Mouse (Mus musculus): ENCODE measurements around the gene Bhmt.

The Bhmt gene

DNA sequence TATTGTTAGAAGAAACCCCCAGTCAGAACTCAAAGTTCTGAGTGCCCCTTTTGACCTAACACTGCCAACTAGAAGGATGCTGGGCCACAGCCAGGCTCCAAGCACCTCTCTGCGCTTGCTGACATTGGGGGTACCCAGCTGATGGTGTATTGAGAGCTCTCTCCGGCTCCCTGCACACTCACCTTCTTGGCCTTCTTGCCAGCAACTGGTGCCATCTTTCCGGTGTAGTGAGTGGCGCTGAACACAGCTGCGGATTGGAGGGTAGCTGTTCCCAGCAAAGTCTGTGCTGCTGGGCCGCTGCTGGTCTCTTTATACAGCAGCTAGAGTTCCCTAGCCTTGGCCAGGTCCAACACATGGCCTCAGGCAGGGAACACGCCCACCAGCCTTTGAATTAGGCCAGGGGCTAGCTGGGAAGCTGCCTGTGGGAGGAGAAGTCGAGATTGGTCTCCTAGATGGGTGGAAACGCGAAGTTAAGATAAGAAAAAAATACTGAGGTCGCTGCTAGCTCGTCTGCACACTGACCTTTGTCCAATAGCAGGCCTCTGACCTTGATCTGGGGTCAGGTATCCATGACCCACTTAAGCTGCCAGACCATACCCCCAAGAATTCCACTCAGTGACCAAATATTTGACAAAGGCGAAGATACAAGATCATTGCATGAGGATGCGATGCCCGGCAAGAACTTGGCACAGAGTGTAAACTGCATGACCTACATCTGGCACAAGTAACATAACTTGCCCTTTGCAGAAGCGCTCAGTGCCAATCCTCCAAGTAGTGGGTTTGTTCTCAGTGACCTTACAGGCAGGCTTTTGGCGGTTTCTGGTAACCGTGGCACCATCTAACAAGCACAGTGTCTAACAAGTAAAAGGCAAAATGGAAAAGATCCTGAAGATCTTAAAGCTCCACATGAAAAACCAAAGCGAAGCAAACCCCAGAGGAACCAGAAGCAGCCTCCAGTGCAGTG lies at the start of gene Bhmt:
TSS of gene Bhmt (minus strand) at position 680 of the 964 bp plus-strand sequence.
- no peak for DNase-seq (ENCODE audit: low spot score)

DNA sequence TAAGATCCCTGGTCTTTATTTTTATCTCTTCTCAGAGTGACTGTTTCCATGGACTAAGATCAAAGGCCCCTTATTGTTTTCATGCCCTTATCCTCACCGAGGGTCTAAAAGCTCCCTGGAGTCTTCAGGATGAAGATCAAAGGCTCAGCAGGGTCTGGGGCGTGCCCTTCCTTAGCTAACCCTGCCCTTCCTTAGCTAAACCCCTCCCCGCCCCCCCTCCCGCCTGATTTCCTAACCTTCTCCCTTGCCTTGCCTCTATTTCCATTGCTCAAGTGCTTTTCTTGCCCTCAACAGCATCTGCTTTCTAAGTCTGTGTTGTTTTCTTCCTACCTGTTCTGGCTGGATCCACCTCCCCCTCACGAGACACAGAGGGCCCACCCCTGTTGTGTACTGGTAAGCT lies 49.6 kb upstream of the Bhmt start:
- no peak for DNase-seq (ENCODE audit: low spot score)

DNA sequence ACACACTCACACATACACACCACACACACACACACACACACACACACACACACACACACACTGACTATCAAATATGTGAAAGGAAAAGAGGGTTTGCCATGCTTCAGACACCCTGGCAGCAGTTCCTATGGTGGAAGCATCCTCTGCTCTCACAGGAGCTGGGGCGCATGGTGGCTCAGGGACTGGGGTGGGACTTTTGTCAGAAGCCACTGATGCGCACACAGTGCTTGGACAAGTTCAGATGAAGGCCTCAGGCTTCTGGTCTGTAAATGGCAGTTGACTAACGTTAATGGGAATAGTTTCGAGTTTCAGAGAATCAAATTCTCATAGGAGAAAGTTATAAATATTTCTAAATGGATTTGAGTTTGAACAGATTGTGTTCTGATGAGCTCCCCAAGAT lies 47.5 kb upstream of the Bhmt start:
- DNase-seq (ENCODE audit: low spot score), result no peak

DNA sequence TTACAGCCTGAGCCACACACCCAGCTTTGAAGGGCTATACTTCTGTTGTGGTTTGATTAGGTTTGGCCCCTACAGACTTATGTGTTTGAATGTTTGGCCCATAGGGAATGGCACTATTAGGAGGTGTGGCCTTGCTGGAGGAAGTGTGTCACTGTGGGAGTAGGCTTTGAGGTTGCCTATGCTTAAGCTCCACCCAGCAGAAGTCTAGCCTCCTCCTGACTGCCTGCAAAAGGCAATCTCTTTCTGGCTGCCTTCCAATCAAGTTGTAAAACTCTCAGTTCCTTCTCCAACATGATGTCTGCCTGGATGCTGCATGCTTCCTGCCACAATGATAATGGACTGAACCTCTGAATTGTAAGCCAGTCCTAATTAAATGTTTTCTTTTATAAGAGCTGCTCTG lies 45.6 kb upstream of the Bhmt start:
- no peak for DNase-seq (ENCODE audit: low spot score)

DNA sequence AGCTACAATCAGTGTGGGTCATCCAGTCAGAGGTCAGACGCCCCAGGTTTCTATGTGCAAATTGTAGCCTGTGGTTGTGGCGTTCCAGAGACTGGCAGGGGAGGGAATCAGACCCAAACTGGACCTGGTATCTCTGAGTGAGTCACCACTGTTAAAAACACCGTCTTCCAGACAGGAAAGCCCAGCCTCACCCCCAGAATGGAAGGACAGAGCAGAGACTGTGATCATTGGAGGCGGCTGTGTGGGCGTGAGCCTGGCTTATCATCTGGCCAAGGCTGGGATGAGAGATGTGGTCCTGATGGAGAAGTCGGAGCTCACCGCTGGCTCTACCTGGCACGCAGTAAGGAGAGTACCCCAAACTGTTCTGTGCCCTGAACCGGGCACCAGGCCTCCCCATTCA lies 39.1 kb upstream of the Bhmt start:
- no peak for DNase-seq (ENCODE audit: low spot score)

DNA sequence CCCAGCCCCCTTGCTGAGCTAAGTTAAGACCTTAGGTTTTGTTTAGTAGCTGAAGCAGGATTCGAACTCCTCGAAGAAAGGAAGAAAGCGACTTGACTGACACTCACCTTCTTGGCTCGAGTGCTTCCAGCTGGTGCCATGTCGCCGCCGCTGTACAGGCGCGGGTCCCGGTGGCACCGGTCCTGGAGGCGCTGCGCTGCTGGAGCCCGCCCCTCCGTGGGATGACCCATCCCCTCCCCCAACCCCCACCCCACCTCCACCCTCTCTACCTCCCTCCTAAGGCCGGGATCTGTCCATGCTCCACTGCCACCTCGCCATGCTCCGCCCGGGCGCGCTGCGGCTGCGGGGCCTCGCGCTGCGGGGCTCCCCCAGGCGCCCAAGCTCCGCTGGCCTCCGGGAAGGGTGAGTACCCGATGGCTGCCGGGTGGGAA lies 36.4 kb upstream of the Bhmt start, which contains the start of the genes Bhmt2 and Dmgdh:
TSS of gene Bhmt2 (minus strand) at position 172 of the 431 bp plus-strand sequence.
TSS of gene Dmgdh (plus strand) at position 303 of the 431 bp plus-strand sequence.
- no peak for DNase-seq (ENCODE audit: low spot score)

DNA sequence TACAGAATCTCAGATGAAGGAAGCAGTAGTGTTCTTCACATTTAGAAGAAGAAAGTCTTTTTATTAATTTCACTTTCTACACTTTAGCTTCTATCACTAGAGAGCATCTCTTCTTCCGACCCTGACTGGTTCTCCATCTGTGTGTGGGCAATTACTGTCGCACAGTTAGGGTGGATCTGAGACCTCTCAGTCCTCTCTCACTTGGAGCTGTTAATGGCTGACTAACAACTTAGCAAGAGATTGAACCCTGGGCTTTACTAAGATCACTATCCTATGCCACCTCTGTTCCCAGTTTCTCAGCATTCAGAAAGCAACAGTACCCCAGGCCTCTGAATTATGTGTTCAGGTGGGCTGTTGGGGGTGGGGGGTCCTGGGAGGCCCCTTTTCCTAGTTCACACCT lies 35.5 kb upstream of the Bhmt start:
- no peak for DNase-seq (ENCODE audit: low spot score)

DNA sequence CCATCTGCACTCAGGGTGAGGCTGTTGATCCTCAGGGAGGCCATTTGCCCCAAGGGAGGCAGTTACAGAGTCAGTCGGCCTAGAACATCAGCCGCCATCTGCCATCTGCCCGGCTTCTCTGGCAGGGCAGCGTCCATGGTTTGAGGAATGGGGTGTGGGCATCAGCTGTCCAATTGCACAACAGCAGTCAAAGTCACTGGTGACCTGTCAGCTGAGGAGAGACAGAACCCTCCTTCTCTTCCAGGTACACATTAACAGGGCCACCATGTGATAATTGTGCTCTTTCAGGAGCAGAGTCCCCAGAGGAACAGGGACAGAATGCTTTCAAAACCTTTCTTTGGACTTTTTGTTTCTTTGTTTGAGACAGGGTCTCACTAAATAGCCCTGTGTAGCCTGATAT lies 34.6 kb upstream of the Bhmt start:
- DNase-seq (ENCODE audit: low spot score), result no peak

DNA sequence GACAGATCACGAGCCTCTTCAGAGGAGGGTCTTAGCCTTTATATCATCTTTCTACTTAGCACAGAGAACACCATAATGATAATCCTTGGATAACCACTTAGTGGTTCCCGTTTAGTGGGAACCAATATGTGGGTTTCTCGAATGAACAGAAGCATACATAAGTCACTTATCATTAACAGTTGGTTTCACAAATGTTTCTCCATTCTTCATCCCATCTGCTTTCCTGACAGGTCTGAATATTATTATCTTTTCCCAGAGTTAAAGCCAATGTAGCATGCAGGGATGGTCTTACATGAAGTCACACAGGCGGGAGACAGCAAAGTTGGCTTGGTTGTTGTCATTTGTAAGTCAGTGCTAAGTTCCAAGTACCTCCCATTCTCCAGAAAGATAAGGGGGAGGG lies 29.8 kb upstream of the Bhmt start:
- no peak for DNase-seq (ENCODE audit: low spot score)

DNA sequence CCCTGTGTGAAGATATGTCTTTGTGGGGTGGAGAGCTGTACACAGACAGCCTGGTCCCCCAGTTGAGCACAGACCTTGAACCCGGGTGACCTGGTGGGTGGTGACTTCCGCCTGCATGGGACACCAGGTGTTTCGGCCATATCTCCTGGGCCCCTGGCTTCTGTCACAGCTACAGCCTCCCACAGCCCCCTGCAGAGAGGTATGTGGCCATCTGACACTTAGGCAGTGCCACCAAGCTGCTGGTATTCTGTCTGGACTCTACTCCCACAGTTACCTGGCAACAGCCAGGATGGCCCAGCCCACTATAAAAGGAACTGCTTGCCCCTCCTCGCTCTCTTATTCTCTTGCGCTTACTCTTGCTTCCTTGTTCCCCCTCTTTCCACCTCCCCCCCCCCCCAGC lies 20.2 kb upstream of the Bhmt start:
- no peak for DNase-seq (ENCODE audit: low spot score)

DNA sequence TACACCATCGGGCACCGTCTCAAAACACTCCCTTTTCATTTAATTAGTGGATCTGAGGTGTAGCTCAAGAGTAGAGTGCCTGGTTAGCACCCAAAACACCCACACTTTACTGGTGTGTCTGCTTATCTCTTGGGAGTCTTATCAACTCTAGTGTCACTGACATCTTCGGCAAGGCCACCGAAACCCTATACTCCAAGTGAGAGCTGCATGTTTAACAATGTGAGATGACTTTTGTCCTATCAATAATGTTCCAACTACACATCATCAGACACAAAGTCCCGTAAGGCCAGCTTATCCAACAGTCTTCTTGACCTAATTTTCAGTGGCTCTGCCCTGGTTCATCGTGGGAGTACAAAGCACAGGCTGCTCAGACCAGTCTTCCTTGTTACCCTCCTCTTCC lies 15.6 kb upstream of the Bhmt start:
- no peak for DNase-seq (ENCODE audit: low spot score)

DNA sequence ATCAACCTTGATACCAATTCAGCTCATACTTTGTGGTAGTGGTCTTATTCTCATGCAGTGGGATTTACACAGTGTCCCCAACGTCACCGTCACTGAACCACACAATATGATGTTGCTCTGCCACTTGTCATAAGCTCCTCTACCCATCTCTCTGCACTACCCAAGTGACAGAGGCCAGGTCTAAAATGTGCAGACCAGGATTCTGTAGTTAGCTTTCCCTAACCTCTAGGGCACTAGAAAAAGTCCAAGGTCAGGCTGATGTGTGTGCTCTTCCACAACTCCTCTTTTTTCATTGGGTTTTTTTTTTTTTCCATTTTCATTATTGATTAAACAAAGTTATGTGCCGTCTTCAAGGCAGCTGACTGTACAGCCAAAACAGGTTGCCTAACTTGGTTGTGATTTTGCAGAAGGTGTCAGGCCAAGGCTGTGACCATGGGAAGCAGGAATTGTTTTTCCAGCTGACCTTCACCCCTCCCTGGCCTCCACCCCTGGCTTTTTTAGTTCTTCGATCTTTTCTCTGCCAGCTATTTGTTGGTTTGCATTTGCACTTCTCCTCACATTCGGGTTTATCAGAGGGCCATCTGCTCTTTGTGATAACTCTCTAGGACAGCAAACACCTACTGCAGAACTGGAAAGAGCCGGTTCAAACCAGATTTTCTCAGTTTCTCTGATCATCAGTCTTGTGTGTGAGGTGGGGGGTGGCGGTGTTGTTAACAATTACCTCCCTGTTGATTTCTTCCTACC lies 10.8 kb upstream of the Bhmt start:
- no peak for DNase-seq (ENCODE audit: low spot score)

DNA sequence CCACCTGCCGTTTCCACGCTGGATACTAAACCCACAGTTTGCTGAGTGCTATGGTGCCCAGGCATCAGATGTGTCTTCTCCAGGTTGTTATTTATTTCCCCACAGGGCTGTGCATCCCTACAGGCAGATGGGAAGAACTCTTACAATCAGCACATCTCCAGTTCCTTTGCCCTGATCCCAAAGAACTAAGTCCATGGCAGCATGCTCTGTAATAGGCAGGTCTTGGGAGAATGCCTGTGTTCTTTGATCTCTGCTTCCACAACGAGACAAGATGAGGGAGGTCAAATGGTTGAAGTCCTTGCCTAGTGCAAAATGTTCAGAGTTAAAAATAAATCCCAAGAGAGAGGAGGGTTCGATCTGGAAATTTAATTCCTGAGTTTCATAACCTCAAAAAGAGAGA lies 1.9 kb upstream of the Bhmt start:
- DNase-seq (ENCODE audit: low spot score), result no peak

DNA sequence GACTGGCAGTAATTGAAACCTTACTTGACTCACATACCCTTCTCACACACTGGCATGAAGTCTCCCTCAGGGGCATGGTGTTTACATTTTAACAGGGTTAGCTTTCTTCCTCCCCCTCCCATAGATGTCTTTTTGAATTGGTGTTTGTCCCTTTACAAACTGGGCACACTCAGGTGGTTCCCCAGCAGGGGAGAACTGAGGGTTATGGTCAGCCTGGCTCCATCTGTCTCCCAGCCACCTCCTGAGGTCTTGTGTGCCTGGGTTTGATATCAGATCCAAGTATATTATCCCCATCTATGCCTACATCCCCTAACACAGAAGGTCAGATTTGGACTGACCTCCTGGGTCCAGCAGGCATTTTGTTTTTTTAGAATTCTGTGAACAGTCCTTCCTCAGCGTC lies 1.2 kb downstream of the Bhmt start:
- no peak for DNase-seq (ENCODE audit: low spot score)

DNA sequence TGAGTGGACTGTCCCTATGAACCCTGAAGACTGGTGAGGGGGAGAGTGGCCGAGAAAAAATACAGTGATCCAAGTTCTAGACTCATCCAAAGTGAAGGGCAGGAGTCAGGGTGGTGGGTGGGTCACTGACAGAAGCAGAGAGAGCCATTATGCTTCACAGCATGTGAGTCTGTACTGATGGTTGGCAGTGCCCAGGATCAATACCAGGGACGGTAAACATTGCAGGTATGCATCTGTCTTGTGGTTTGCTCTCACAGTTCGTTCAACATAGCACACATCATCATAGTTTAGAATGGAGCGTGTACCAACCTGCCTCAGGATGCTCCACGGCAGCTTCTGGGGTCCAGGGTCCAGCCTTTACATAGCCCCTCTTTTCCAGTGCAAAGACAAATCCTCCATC lies 4.8 kb downstream of the Bhmt start:
- no peak for DNase-seq (ENCODE audit: low spot score)

DNA sequence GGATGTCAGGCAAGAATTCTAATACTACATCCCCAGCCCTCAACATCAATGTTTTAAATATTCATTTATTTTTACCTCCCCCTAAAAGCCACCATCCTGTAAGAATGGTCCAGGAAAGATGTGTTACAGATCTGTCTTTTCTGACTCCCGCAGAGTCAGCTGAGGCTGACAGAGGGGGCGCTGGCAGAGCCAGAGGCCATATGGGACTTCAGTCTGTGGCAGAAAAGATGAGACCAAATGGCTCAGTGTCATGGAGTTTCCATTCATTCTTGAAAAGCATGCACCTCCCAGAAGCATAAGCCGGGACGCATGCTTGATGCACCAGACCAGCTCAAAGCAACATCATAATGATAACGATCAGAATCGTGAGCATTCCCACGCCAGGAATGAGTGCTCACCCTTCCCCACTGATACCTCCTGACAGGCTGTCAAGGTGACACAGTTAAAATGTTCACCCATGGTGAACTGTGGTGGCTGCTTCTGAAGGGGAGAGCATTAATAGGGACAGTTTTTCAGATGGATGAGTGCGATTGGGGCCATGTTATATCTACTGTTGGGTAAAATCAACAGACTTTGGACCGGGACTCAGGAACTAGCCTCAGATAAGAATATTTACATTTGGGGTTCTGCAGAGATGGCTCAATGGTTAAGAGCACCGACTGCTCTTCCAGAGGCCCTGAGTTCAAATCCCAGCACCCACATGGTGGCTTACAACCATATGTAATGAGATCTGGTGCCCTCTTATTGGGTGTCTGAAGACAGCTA lies 6.6 kb downstream of the Bhmt start:
- no peak for DNase-seq (ENCODE audit: low spot score)

DNA sequence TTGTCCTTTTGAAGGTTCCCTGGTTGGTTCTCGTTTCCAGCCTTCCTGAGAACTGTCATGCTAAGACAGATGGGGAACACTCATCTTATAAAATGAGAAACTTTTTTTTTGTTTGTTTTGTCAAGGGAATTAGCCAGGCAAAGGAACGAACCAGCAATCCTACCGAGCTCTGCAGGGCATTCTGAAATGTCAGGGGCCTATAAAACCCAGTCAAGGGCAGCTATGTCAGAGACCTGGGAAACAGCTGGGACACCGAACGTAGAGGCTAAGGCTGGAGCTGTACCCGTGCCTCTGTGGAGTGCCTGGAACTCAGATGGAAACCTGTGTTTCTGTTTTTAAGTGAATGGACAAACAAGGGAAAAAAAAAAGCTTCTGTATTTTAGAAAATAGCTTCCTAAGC lies 8.9 kb downstream of the Bhmt start:
- DNase-seq (ENCODE audit: low spot score), result no peak

DNA sequence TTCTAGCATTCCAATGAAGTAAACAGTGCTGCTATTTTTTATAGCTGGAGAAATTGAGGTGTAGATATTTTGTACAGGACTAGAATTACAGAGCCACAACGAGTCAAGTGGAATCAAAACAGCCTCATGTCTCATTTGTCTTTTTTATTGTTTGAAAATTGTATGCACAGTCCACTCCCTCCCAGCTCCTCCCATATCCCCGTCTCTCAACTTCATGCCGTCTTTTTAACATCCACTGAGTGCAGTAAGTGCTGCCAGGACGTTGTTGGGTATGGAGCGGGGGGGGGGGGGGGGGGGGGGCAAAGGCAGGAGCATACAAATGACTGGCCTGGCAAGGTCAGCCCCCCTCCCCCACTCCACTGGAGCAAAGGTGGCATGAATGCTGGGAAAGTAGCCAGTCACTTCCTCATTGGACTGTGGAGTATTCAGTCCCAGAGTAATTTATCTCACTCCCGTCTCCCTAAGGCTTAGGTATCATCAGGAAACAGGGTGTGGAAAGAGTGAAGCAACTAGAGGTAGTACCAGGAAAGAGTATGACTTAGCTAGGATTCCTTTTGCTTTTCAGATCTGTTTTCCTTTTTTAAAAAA lies 23.3 kb downstream of the Bhmt start:
- no peak for DNase-seq (ENCODE audit: low spot score)

DNA sequence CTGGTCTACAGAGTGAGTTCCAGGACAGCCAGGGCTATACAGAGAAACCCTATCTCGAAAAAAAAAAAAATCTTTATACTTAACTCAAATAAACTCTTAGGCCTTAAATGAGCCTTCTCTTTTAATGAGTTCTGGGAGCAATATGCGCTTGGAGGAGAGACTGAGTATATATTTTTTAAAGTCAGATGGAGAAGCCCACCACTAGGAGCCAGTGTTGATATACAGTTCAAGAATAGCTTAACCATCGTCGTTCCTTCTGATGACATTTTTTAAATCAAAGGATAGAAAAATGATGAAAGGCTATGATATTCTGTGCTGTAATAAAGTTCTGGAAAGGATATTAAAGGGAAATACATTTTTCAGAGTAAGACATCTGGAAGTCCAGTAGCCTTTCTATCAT lies 24.0 kb downstream of the Bhmt start:
- no peak for DNase-seq (ENCODE audit: low spot score)

DNA sequence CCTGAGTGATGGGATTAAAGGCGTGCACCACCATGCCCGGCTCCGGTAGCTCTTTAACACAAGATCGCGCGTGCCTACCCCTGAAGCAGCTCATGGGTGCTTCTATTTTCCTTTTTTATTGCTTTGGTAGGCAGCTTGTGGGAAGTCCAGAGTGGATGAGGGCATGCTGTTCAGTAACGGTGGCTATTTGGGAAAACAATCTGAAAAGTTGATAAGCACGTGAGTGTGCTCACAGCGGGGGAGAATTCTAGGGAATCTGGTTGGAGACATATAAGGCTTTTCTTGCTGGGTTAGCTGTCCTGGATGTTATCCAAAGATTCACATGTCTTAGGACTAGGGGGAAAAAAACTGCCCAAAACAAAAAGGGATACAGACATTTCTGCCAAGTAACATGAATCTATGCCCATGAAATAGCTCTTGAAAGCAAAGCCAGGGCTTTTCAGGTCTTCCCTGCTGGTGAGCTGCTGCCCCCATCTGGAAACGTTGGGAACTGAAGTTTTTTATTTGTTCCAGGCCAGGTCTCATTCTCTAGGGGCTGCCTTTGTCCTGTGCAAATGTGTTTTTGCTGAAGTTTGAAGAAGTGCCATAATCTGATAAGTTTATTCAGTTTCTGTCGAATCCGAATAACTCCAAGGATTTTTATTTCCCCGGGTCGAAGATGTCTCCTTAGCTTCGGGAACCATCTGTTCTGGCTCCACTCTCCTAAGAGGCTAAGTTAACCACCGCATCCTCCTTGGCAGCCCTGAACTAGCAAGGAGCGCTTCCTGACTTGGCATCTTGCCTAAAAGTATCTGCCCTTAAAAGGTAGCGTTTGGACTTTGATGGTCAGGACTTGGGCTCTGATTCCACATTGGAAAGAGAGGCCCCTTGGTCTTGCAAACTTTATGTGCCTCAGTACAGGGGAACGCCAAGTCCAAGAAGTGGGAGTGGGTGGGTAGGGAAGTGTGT lies 24.8 kb downstream of the Bhmt start:
- DNase-seq (ENCODE audit: low spot score), result peak; percentile 54

DNA sequence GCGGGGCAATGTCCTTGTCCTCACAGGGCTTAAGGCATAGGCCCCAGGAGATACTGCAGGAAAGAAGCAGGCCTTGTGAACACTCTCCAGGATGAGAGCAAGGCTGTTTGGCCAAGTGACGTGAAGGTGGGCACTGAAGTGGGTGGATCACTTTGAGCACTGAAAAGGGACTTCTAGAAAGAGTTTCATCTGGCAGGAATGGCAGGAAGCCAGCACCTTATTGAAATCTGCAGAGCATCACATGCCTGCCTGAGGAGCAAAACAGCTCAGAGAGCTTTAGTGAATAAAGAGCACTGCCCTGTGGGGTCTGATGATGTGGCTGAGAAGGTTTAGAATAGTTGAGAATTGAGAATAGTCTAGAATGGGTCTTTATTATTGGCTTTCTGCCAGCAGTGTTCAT lies 29.3 kb downstream of the Bhmt start:
- no peak for DNase-seq (ENCODE audit: low spot score)
